Mouse (Mus musculus) small intestine, adult 2 months (tissue): ENCODE data around the gene Zfp850.
"Not testable (repeated sequence)": the region's sequence is repeated elsewhere in the genome, so short reads cannot be mapped to it uniquely, and the experiment has no call there.

ENCODE experiments used
- CTCF ChIP-seq: fragments of 200-500 bp; IDR thresholded peaks from 2 replicates; pipeline ENCODE4 v1.5.1; 2012; ENCODE audit warnings: low read depth, mild to moderate bottlenecking, control low read depth, inconsistent platforms, low read length, moderate library complexity, mixed read lengths; ENCODE audit not compliant: insufficient replicate concordance, insufficient read length; ENCODE audit errors: extremely low read depth
- POLR2A ChIP-seq: fragments of 200-500 bp; IDR thresholded peaks from 2 replicates; pipeline ENCODE4 v1.6.1; 2012; ENCODE audit warnings: low read depth, mild to moderate bottlenecking, control low read depth, inconsistent platforms, low read length, moderate library complexity

DNA sequence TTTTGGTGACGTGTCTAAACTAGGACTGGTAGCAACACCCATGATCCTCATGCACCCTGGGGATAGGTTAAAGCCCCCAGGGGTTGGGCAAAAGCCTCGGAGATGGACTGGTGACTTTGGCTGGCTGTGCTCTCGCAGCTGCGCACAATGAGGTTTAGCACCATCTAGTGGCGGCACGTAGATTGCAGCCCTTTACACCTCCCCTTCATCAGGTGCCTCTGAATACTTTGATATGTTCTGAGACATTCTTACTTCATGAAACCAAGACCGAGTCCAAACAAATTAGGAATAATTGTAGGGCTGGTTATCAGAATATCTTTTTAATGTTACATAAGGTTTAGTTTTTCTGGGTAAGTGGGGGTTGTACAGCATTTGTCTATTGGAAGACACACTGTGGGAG is 72.0 kb downstream of the Zfp850 start:
- TF ChIP-seq POLR2A, result not testable (repeated sequence)
- TF ChIP-seq CTCF, result peak; percentile 13; the same call in 1 of the 2 replicates
